Mouse (Mus musculus): ENCODE data around the gene Gsdmc4. TPM values are rescaled to one million over a fixed set of nuclear protein-coding genes. Genes with fewer than 3 reads are reported as not detected.
"Not testable (repeated sequence)": the region's sequence is repeated elsewhere in the genome, so short reads cannot be mapped to it uniquely, and the experiment has no call there.

Gene Gsdmc4
- polyA plus RNA-seq (2011; ENCODE audit: insufficient read depth, insufficient read length, low read depth, missing spikeins): not detected in 2 replicates

GRCm38 (mm10) chr15:63912197-63912596, at the start of gene Gsdmc4:
TSS of gene Gsdmc4 (minus strand) at chr15:63912297.
- H3K27me3 ChIP-seq (ENCODE audit: control insufficient read depth, insufficient read depth, low read length, poor library complexity, severe bottlenecking); H3K27ac ChIP-seq (ENCODE audit: insufficient read depth, low read length); H3K9ac ChIP-seq (ENCODE audit: low read depth, poor library complexity, severe bottlenecking); H3K9me3 ChIP-seq (replicated peaks; ENCODE audit: control insufficient read depth, insufficient read depth, low read length, poor library complexity, severe bottlenecking); H3K36me3 ChIP-seq (ENCODE audit: control insufficient read depth, insufficient read depth, low read length, poor library complexity, severe bottlenecking); H3K4me3 ChIP-seq (ENCODE audit: low read depth, low read length); H3K4me1 ChIP-seq (ENCODE audit: control insufficient read depth, insufficient read depth, low read length): not testable (repeated sequence)

GRCm38 (mm10) chr15:63960542-63960941, 48.4 kb upstream of the Gsdmc4 start:
- TF ChIP-seq POLR2A (IDR thresholded peaks at IDR 0.05; ENCODE audit: insufficient read depth, low read length): no peak
- no peak for TF ChIP-seq EP300 (IDR thresholded peaks at IDR 0.05; ENCODE audit: insufficient read depth, low read depth, low read length)
- no peak for TF ChIP-seq CTCF (IDR thresholded peaks at IDR 0.05; ENCODE audit: low read depth, low read length)
- Histone ChIP-seq H3K27ac (ENCODE audit: insufficient read depth, low read length) (no peak overlapping the region), H3K4me3 (ENCODE audit: low read depth, low read length) (no peak overlapping the region), H3K9ac (ENCODE audit: low read depth, poor library complexity, severe bottlenecking) (no peak overlapping the region), H3K9me3 (replicated peaks; ENCODE audit: control insufficient read depth, insufficient read depth, low read length, poor library complexity, severe bottlenecking) (no peaks in the 10 kb centered on the region), H3K36me3 (ENCODE audit: control insufficient read depth, insufficient read depth, low read length, poor library complexity, severe bottlenecking) (no peaks in the 10 kb centered on the region), H3K4me1 (ENCODE audit: control insufficient read depth, insufficient read depth, low read length) (no peaks in the 10 kb centered on the region), H3K27me3 (ENCODE audit: control insufficient read depth, insufficient read depth, low read length, poor library complexity, severe bottlenecking) (no peaks in the 10 kb centered on the region)

- Histone ChIP-seq H3K27ac (ENCODE audit: insufficient read depth, low read length) (no peak overlapping the region), H3K9ac (ENCODE audit: low read depth, poor library complexity, severe bottlenecking) (no peak overlapping the region), H3K4me1 (ENCODE audit: control insufficient read depth, insufficient read depth, low read length) (no peaks in the 10 kb centered on the region), H3K4me3 (ENCODE audit: low read depth, low read length) (no peak overlapping the region), H3K36me3 (ENCODE audit: control insufficient read depth, insufficient read depth, low read length, poor library complexity, severe bottlenecking) (no peaks in the 10 kb centered on the region), H3K9me3 (replicated peaks; ENCODE audit: control insufficient read depth, insufficient read depth, low read length, poor library complexity, severe bottlenecking) (no peaks in the 10 kb centered on the region), H3K27me3 (ENCODE audit: control insufficient read depth, insufficient read depth, low read length, poor library complexity, severe bottlenecking) (no peaks in the 10 kb centered on the region)
- TF ChIP-seq CTCF (IDR thresholded peaks at IDR 0.05; ENCODE audit: low read depth, low read length): no peak
- TF ChIP-seq POLR2A (IDR thresholded peaks at IDR 0.05; ENCODE audit: insufficient read depth, low read length): no peak
- no peak for TF ChIP-seq EP300 (IDR thresholded peaks at IDR 0.05; ENCODE audit: insufficient read depth, low read depth, low read length)
Observed at GRCm38 (mm10) chr15:63957553-63957952, 45.5 kb upstream of the Gsdmc4 start.

GRCm38 (mm10) chr15:63953256-63953655, 41.2 kb upstream of the Gsdmc4 start:
- H3K4me3 ChIP-seq (ENCODE audit: low read depth, low read length): no peak overlapping the region
- H3K4me1 ChIP-seq (ENCODE audit: control insufficient read depth, insufficient read depth, low read length): no peaks in the 10 kb centered on the region
- no peaks in the 10 kb centered on the region; the same call in 1 of the 2 replicates for H3K36me3 ChIP-seq (ENCODE audit: control insufficient read depth, insufficient read depth, low read length, poor library complexity, severe bottlenecking)
- H3K27ac ChIP-seq (ENCODE audit: insufficient read depth, low read length): no peak overlapping the region
- no peak for TF ChIP-seq EP300 (IDR thresholded peaks at IDR 0.05; ENCODE audit: insufficient read depth, low read depth, low read length)
- no peak for TF ChIP-seq POLR2A (IDR thresholded peaks at IDR 0.05; ENCODE audit: insufficient read depth, low read length)
- TF ChIP-seq CTCF (IDR thresholded peaks at IDR 0.05; ENCODE audit: low read depth, low read length): no peak
- no peaks in the 10 kb centered on the region for H3K27me3 ChIP-seq (ENCODE audit: control insufficient read depth, insufficient read depth, low read length, poor library complexity, severe bottlenecking)
- H3K9ac ChIP-seq (ENCODE audit: low read depth, poor library complexity, severe bottlenecking): no peak overlapping the region
- H3K9me3 ChIP-seq (replicated peaks; ENCODE audit: control insufficient read depth, insufficient read depth, low read length, poor library complexity, severe bottlenecking): no peaks in the 10 kb centered on the region

- TF ChIP-seq EP300 (IDR thresholded peaks at IDR 0.05; ENCODE audit: insufficient read depth, low read depth, low read length): no peak
- TF ChIP-seq CTCF (IDR thresholded peaks at IDR 0.05; ENCODE audit: low read depth, low read length): no peak
- TF ChIP-seq POLR2A (IDR thresholded peaks at IDR 0.05; ENCODE audit: insufficient read depth, low read length): no peak
- no peaks in the 10 kb centered on the region for H3K27me3 ChIP-seq (ENCODE audit: control insufficient read depth, insufficient read depth, low read length, poor library complexity, severe bottlenecking)
- no peak overlapping the region for H3K4me3 ChIP-seq (ENCODE audit: low read depth, low read length)
- no peak overlapping the region for H3K9ac ChIP-seq (ENCODE audit: low read depth, poor library complexity, severe bottlenecking)
- no peaks in the 10 kb centered on the region for H3K4me1 ChIP-seq (ENCODE audit: control insufficient read depth, insufficient read depth, low read length)
- no peaks in the 10 kb centered on the region for H3K9me3 ChIP-seq (replicated peaks; ENCODE audit: control insufficient read depth, insufficient read depth, low read length, poor library complexity, severe bottlenecking)
- no peak overlapping the region for H3K27ac ChIP-seq (ENCODE audit: insufficient read depth, low read length)
- peaks cover 24% of the 10 kb centered on the region for H3K36me3 ChIP-seq (ENCODE audit: control insufficient read depth, insufficient read depth, low read length, poor library complexity, severe bottlenecking)
Observed at GRCm38 (mm10) chr15:63941221-63941620, 29.1 kb upstream of the Gsdmc4 start.

- peaks cover 28% of the 10 kb centered on the region for H3K36me3 ChIP-seq (ENCODE audit: control insufficient read depth, insufficient read depth, low read length, poor library complexity, severe bottlenecking)
- no peak overlapping the region for H3K27ac ChIP-seq (ENCODE audit: insufficient read depth, low read length)
- no peak for TF ChIP-seq EP300 (IDR thresholded peaks at IDR 0.05; ENCODE audit: insufficient read depth, low read depth, low read length)
- TF ChIP-seq POLR2A (IDR thresholded peaks at IDR 0.05; ENCODE audit: insufficient read depth, low read length): no peak
- no peak for TF ChIP-seq CTCF (IDR thresholded peaks at IDR 0.05; ENCODE audit: low read depth, low read length)
Observed at GRCm38 (mm10) chr15:63932656-63933055, 20.6 kb upstream of the Gsdmc4 start.

More at GRCm38 (mm10) chr15:63932656-63933055, 20.6 kb upstream of the Gsdmc4 start:
- Histone ChIP-seq H3K9ac (ENCODE audit: low read depth, poor library complexity, severe bottlenecking) (no peak overlapping the region), H3K27me3 (ENCODE audit: control insufficient read depth, insufficient read depth, low read length, poor library complexity, severe bottlenecking) (no peaks in the 10 kb centered on the region), H3K9me3 (replicated peaks; ENCODE audit: control insufficient read depth, insufficient read depth, low read length, poor library complexity, severe bottlenecking) (no peaks in the 10 kb centered on the region), H3K4me3 (ENCODE audit: low read depth, low read length) (no peak overlapping the region), H3K4me1 (ENCODE audit: control insufficient read depth, insufficient read depth, low read length) (no peaks in the 10 kb centered on the region)
